Mouse (Mus musculus) cerebellum, adult 18-20 months (tissue): ENCODE measurements around the gene Atp5c1.
A peak's percentile ranks its signal among the peaks of the same experiment; 100 is the strongest.

Experiments used
- DNase-seq, 2 experiments: peaks; one replicate each; pipeline ENCODE4 v3.0.0; 2021

The Atp5c1 gene

GRCm38 (mm10) chr2:10049456-10049855 is 30.9 kb downstream of the Atp5c1 start:
- DNase-seq: no peak

GRCm38 (mm10) chr2:10048461-10048860 is 31.8 kb downstream of the Atp5c1 start, which contains the start of gene Taf3:
Gene Taf3, minus strand, starts transcription at chr2:10048596.
- peak; percentile 95 to 96 for DNase-seq

- DNase-seq: peak; percentile 37 to 50
Observed at GRCm38 (mm10) chr2:10047758-10048436, 32.4 kb downstream of the Atp5c1 start.

GRCm38 (mm10) chr2:10034976-10035375 is 45.3 kb downstream of the Atp5c1 start:
- no peak for DNase-seq

GRCm38 (mm10) chr2:10033684-10034083 is 46.6 kb downstream of the Atp5c1 start:
- no peak for DNase-seq

- DNase-seq: no peak
Observed at GRCm38 (mm10) chr2:10029755-10030154, 50.6 kb downstream of the Atp5c1 start.

GRCm38 (mm10) chr2:10024264-10024663 is 56.0 kb downstream of the Atp5c1 start:
- DNase-seq: no peak

- DNase-seq: peak; percentile 67 to 69
Observed at GRCm38 (mm10) chr2:10021296-10021695, 59.0 kb downstream of the Atp5c1 start.

- no peak for DNase-seq
Observed at GRCm38 (mm10) chr2:10014951-10015635, 65.2 kb downstream of the Atp5c1 start.

- DNase-seq: peak; percentile 26 to 40
Observed at GRCm38 (mm10) chr2:10010263-10010909, 69.9 kb downstream of the Atp5c1 start.

- no peak for DNase-seq
Observed at GRCm38 (mm10) chr2:10009671-10010254, 70.5 kb downstream of the Atp5c1 start.

- no peak for DNase-seq
Observed at GRCm38 (mm10) chr2:10008593-10008992, 71.7 kb downstream of the Atp5c1 start.
